Mouse (Mus musculus) brown adipose tissue, adult 24 weeks (tissue): ENCODE results near the gene Pibf1. TPM values are rescaled to one million over a fixed set of nuclear protein-coding genes. Genes with fewer than 3 reads are reported as not detected.
A peak's percentile ranks its signal among the peaks of the same experiment; 100 is the strongest.

Source experiments
- H3K27ac ChIP-seq: fragments of 200-500 bp; replicated peaks from 2 replicates; pipeline ENCODE4 v1.5.1; 2012; ENCODE audit warnings: low read depth, mild to moderate bottlenecking, low read length
- H3K4me1 ChIP-seq: fragments of 200-500 bp; 2 replicates; pipeline ENCODE4 v1.6.1; 2012; ENCODE audit warnings: low read length, mixed read lengths; ENCODE audit not compliant: control insufficient read depth, insufficient read depth, insufficient read length
- H3K4me3 ChIP-seq: fragments of 200-500 bp; 2 replicates; pipeline ENCODE4 v1.5.1; 2012; ENCODE audit warnings: low read depth, mild to moderate bottlenecking, low read length, moderate library complexity; ENCODE audit not compliant: insufficient read depth
- polyA plus RNA-seq: library from polyadenylated mRNA; stranded (reverse); fragments of >200 nt; gene quantifications from 2 replicates; pipeline ENCODE4 v1.2.4, GENCODE M21; 2012; ENCODE audit not compliant: missing spikeins, insufficient read depth, insufficient read length

Pibf1 gene
- polyA plus RNA-seq, 1 experiment: 5.1 TPM

DNA sequence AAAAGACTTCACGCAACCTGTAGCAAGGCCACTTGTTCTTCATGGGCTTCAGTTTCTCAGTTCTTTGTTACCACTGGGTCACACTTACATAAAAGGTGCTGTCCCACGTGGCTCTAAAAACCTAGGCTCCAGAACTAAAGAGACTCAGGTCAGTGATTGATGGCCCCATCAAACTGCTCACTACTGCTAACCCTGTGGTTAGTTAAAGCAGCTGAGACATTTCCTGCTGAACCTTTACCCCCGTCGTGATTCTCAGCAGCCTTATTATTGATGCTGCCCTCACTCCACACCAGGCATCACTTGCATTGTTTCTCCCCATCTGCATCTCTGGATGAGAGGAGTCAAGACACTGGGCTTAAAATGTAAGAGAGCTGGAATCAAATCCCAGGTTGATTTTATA is 176.6 kb downstream of the Pibf1 start:
- Histone ChIP-seq H3K4me3 (no peak overlapping the region), H3K27ac (no peak overlapping the region), H3K4me1 (no peaks in the 10 kb centered on the region)

- no peak overlapping the region for H3K4me3 ChIP-seq
- H3K27ac ChIP-seq: no peak overlapping the region
- no peaks in the 10 kb centered on the region for H3K4me1 ChIP-seq
Observed at GRCm38 (mm10) chr14:99278312-99278711, 179.1 kb downstream of the Pibf1 start.

DNA sequence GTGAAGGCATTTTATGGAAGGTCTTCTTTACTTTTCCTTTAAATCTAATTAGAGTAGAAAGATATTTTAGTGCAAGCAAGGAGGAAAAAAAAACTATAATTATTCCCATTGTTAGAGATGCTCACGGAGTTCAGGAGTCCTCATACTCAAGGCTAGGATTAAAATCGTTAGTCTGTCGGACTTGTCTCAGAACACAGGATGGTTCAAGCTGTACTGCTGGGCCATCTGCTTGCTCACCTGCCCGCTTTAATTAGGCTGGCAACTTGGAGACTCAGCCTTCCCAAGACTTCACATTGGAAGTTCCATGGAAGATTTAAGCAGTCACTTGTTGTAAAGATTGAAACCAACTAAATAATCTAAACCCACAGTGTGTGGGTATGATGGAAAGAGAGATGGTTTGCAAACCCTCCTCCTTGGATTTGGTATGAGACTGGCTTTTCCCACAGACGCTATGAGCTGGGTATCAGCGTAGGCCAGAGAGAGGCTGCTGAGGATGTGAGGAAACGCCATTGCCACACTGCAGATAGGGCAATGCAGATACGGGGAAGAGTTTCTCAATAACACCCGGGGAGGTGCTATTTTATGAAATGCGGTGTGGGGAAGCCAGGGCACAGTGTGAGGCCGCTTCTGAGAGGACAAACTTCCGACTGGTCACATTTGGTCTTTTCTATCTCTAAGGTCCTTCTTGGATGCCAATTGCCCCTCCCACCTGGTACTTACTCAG is 179.7 kb downstream of the Pibf1 start:
- Histone ChIP-seq H3K4me1 (no peaks in the 10 kb centered on the region), H3K27ac (no peak overlapping the region), H3K4me3 (no peak overlapping the region)

GRCm38 (mm10) chr14:99280399-99280798 is 181.2 kb downstream of the Pibf1 start:
- Histone ChIP-seq H3K27ac (no peak overlapping the region), H3K4me3 (no peak overlapping the region), H3K4me1 (no peaks in the 10 kb centered on the region)

GRCm38 (mm10) chr14:99280825-99281433 is 181.7 kb downstream of the Pibf1 start:
- H3K4me1 ChIP-seq: no peaks in the 10 kb centered on the region
- H3K27ac ChIP-seq: no peak overlapping the region
- H3K4me3 ChIP-seq: no peak overlapping the region

- no peak overlapping the region for H3K27ac ChIP-seq
- no peaks in the 10 kb centered on the region for H3K4me1 ChIP-seq
- no peak overlapping the region for H3K4me3 ChIP-seq
Observed at GRCm38 (mm10) chr14:99285486-99285885, 186.3 kb downstream of the Pibf1 start.

DNA sequence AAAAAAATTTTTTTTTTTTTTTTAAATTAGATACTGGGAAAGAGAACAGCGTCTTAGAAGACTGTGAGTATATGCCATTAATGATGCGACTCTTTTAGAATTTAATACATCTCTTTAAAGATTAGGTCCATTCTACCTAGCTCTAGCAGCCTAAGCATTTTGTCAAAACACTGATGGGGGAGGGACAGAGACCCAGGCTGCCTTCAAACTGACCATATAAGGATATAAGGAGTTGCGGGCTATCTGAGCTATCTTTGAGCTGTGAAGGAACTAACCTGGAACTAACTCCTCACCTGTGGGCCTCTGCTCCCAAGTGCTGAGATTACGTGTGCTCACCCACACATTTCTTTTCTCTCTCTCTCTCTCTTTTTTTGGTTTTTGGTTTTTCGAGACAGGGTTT is 193.0 kb downstream of the Pibf1 start:
- Histone ChIP-seq H3K4me3 (no peak overlapping the region), H3K27ac (no peak overlapping the region), H3K4me1 (no peaks in the 10 kb centered on the region)

- H3K4me3 ChIP-seq: no peak overlapping the region
- H3K4me1 ChIP-seq: no peaks in the 10 kb centered on the region
- H3K27ac ChIP-seq: no peak overlapping the region
Observed at GRCm38 (mm10) chr14:99294424-99294823, 195.2 kb downstream of the Pibf1 start.

GRCm38 (mm10) chr14:99295606-99296341 is 196.6 kb downstream of the Pibf1 start:
- no peak overlapping the region for H3K27ac ChIP-seq
- no peak overlapping the region for H3K4me3 ChIP-seq

GRCm38 (mm10) chr14:99298385-99299021 is 199.3 kb downstream of the Pibf1 start, which contains the start of gene Klf5:
TSS of gene Klf5 (plus strand) at chr14:99298691.
- H3K4me3 ChIP-seq: peak within 1 kb of the TSS; percentile 57
- no peaks in the 10 kb centered on the region for H3K4me1 ChIP-seq
- no peak within 1 kb of the TSS for H3K27ac ChIP-seq

More at GRCm38 (mm10) chr14:99295606-99296341, 196.6 kb downstream of the Pibf1 start:
- no peaks in the 10 kb centered on the region for H3K4me1 ChIP-seq

DNA sequence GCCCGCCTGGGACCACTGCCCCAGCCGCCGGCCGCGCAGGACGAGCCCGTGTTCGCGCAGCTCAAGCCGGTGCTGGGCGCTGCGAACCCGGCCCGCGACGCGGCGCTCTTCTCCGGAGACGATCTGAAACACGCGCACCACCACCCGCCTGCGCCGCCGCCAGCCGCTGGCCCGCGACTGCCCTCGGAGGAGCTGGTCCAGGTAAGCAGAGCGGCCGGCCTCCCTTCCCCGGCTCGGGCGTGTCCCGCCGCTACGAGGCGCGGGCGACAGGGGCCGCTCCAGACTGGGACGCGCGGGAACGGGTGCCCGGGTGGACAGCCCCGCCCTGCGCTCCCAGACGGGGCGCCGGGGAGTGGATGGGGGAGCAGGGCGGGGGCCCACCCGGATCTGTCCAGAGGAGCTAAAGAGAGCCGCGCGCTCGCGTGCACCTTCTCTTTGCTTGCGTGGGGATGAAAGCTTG is 199.8 kb downstream of the Pibf1 start:
- Histone ChIP-seq H3K4me3 (peak overlapping the region; percentile 56), H3K4me1 (no peaks in the 10 kb centered on the region), H3K27ac (no peak overlapping the region)

DNA sequence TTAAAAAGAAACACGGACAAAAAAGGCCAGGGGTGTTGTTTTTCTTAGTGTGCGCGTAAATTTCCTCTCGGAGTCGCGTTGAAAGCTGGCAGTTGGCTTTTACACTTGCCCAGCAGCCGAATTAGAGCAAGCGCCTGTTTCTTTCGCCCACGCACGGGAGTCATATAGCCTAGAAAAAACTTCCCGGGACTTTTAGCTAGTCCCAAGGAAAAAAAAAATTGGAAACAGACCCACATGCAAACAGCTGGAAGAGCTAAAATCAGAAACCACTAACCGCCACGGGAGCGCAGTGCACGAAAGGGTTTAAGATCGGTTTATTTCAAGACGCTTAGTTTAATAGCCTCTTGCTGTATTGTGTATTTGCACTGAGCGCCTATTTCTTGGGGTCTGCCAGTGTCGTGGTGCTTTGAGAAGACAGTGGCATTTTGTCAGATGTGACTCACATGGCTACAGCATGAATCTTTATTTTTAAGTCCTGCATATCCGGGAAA is 200.5 kb downstream of the Pibf1 start:
- H3K4me1 ChIP-seq: no peaks in the 10 kb centered on the region
- H3K27ac ChIP-seq: no peak overlapping the region
- peak overlapping the region; percentile 56 for H3K4me3 ChIP-seq

- Histone ChIP-seq H3K4me1 (no peaks in the 10 kb centered on the region), H3K4me3 (no peak overlapping the region), H3K27ac (no peak overlapping the region)
Observed at GRCm38 (mm10) chr14:99301472-99301871, 202.2 kb downstream of the Pibf1 start.
